Mouse (Mus musculus): Measurements from ENCODE around the gene Gm10964. TPM values are rescaled to one million over a fixed set of nuclear protein-coding genes. Genes with fewer than 3 reads are reported as not detected.
"Not testable (repeated sequence)": the region's sequence is repeated elsewhere in the genome, so short reads cannot be mapped to it uniquely, and the experiment has no call there.

Gm10964 gene
- total RNA-seq, 1 experiment from 2014 or later, result not detected

GRCm38 (mm10) chr3:103779183-103779582 lies 40.0 kb downstream of the Gm10964 start:
- no peak for DNase-seq

GRCm38 (mm10) chr3:103780271-103780670 lies 41.1 kb downstream of the Gm10964 start:
- DNase-seq, result no peak

GRCm38 (mm10) chr3:103780777-103781176 lies 41.6 kb downstream of the Gm10964 start:
- no peak for DNase-seq

- no peak for DNase-seq
Observed at GRCm38 (mm10) chr3:103782844-103783609, 43.9 kb downstream of the Gm10964 start.

GRCm38 (mm10) chr3:103787225-103787624 lies 48.1 kb downstream of the Gm10964 start:
- DNase-seq, result no peak

GRCm38 (mm10) chr3:103789096-103789495 lies 49.9 kb downstream of the Gm10964 start:
- DNase-seq, result no peak

- peak; percentile 18 for DNase-seq
Observed at GRCm38 (mm10) chr3:103789891-103790345, 50.8 kb downstream of the Gm10964 start.

- DNase-seq, result peak; percentile 39
Observed at GRCm38 (mm10) chr3:103790346-103791145, 51.4 kb downstream of the Gm10964 start.

- DNase-seq, result peak; percentile 95
Observed at GRCm38 (mm10) chr3:103791230-103792110, 52.3 kb downstream of the Gm10964 start, which contains the start of gene Hipk1. Gene Hipk1, minus strand, starts transcription at chr3:103791563.

- not testable (repeated sequence) for DNase-seq
Observed at GRCm38 (mm10) chr3:103792111-103792406, 52.9 kb downstream of the Gm10964 start.

GRCm38 (mm10) chr3:103792566-103792965 lies 53.4 kb downstream of the Gm10964 start:
- DNase-seq, result no peak

Other genes starting within 250 kb of the Gm10964 start
- gene Syt6, start 164.1 kb upstream of the Gm10964 start, total RNA-seq (2021), result not detected in 2 replicates
- 2.1 and 2.6 TPM in 2 replicates for gene Atg4a-ps, start 93.3 kb upstream of the Gm10964 start, total RNA-seq (2021)
- gene Olfml3, start 1.4 kb upstream of the Gm10964 start, total RNA-seq (2021), result 6.9 and 9.0 TPM in 2 replicates
- gene Hipk1, start 52.2 kb downstream of the Gm10964 start, total RNA-seq (2021), result 135 and 139 TPM in 2 replicates
- gene Dclre1b, start 70.1 kb downstream of the Gm10964 start, total RNA-seq (2021), result 11.3 and 13.4 TPM in 2 replicates
- gene Ap4b1, start 70.2 kb downstream of the Gm10964 start, total RNA-seq (2021), result 19.6 and 23.5 TPM in 2 replicates
- 0.21 TPM in 1 of 2 replicates, not detected in the other for gene Gm43064, start 70.2 kb downstream of the Gm10964 start, total RNA-seq (2021)
- 0.70 TPM in 1 of 2 replicates, not detected in the other for gene Bcl2l15, start 93.2 kb downstream of the Gm10964 start, total RNA-seq (2021)
- gene Ptpn22, start 120.4 kb downstream of the Gm10964 start, total RNA-seq (2021), result 1.1 TPM in 1 of 2 replicates, not detected in the other
- gene Rsbn1, start 174.8 kb downstream of the Gm10964 start, total RNA-seq (2021), result 17.7 and 20.2 TPM in 2 replicates
- 19.6 and 21.9 TPM in 2 replicates for gene Phtf1, start 228.7 kb downstream of the Gm10964 start, total RNA-seq (2021)